In genomic region chr9:99662887-99663286, GRCm38 (mm10) we compare ENCODE assay signal across 34 mouse cellular contexts. TPM values are rescaled to one million over a fixed set of nuclear protein-coding genes. Genes with fewer than 3 reads are reported as not detected.
A peak's percentile ranks its signal among the peaks of the same experiment; 100 is the strongest.
DNase-seq lines count a peak whose midpoint lies in the region; ATAC-seq and TF ChIP-seq lines count a peak whose summit lies in the region.
"Had no signal": no experiment of that assay in that cellular context is flagged by ENCODE, and none has a peak within 500 bp of the region (broad histone marks: within the 10 kb centered on the region; RNA-seq: fewer than 3 reads in every experiment).

No protein-coding gene starts in this region.

- H3K4me1 ChIP-seq in forebrain, embryonic 15.5 days = no peaks in the 10 kb centered on the region
- no peaks in the 10 kb centered on the region for H3K4me1 ChIP-seq in forebrain, postnatal 0 days (ENCODE audit: insufficient read depth)
- H3K4me1 ChIP-seq in hindbrain, embryonic 13.5 days (replicated peaks) = peaks cover 8% of the 10 kb centered on the region
- no peaks in the 10 kb centered on the region for H3K4me1 ChIP-seq in hindbrain, embryonic 10.5 days (replicated peaks)
- H3K4me1 ChIP-seq in midbrain, embryonic 15.5 days = 0 out of 2 replicates have a peak, but pooled peaks cover 5% of the 10 kb centered on the region
- peaks cover 8% of the 10 kb centered on the region; the same call in 1 of the 2 replicates for H3K4me1 ChIP-seq in midbrain, embryonic 10.5 days
- H3K4me1 ChIP-seq: embryonic facial prominence, embryonic 13.5 days; intestine, embryonic 15.5 days; lung, embryonic 15.5 days; neural tube, embryonic 12.5 days had no signal

- H3K9me3 ChIP-seq in forebrain, embryonic 15.5 days = no peaks in the 10 kb centered on the region
- H3K9me3 ChIP-seq in forebrain, postnatal 0 days (ENCODE audit: low read length) = no peaks in the 10 kb centered on the region
- no peaks in the 10 kb centered on the region for H3K9me3 ChIP-seq in hindbrain, embryonic 13.5 days
- no peaks in the 10 kb centered on the region for H3K9me3 ChIP-seq in hindbrain, embryonic 10.5 days
- no peaks in the 10 kb centered on the region for H3K9me3 ChIP-seq in midbrain, embryonic 15.5 days
- no peaks in the 10 kb centered on the region for H3K9me3 ChIP-seq in midbrain, embryonic 10.5 days (replicated peaks)
- H3K9me3 ChIP-seq: embryonic facial prominence, embryonic 13.5 days; heart, embryonic 13.5 days; intestine, embryonic 15.5 days; lung, embryonic 15.5 days; neural tube, embryonic 12.5 days had no signal

- H3K4me3 ChIP-seq in forebrain, embryonic 15.5 days = no peak overlapping the region
- H3K4me3 ChIP-seq in forebrain, postnatal 0 days (ENCODE audit: low read depth, low read length) = no peak overlapping the region
- no peak overlapping the region for H3K4me3 ChIP-seq in hindbrain, embryonic 13.5 days
- no peak overlapping the region for H3K4me3 ChIP-seq in hindbrain, embryonic 10.5 days
- H3K4me3 ChIP-seq in midbrain, embryonic 15.5 days = no peak overlapping the region
- no peak overlapping the region for H3K4me3 ChIP-seq in midbrain, embryonic 10.5 days
- H3K4me3 ChIP-seq: embryonic facial prominence, embryonic 13.5 days; heart, adult 2 months; heart, embryonic 13.5 days; intestine, embryonic 15.5 days; lung, embryonic 15.5 days; neural tube, embryonic 12.5 days had no signal

- no peak overlapping the region for H3K27ac ChIP-seq in forebrain, embryonic 15.5 days (replicated peaks)
- no peak overlapping the region for H3K27ac ChIP-seq in forebrain, postnatal 0 days (ENCODE audit: low read depth, low read length)
- H3K27ac ChIP-seq in hindbrain, embryonic 13.5 days = no peak overlapping the region
- H3K27ac ChIP-seq in hindbrain, embryonic 10.5 days = no peak overlapping the region
- no peak overlapping the region for H3K27ac ChIP-seq in midbrain, embryonic 15.5 days
- H3K27ac ChIP-seq in midbrain, embryonic 10.5 days (replicated peaks) = no peak overlapping the region
- H3K27ac ChIP-seq: embryonic facial prominence, embryonic 13.5 days; heart, adult 2 months; hindbrain, postnatal 0 days; intestine, embryonic 15.5 days; kidney, postnatal 0 days; lung, embryonic 15.5 days; neural tube, embryonic 12.5 days; stomach, postnatal 0 days had no signal

- ATAC-seq in forebrain, embryonic 15.5 days (replicated peaks) = peak; percentile 35
- ATAC-seq in forebrain, postnatal 0 days = no peak
- ATAC-seq in hindbrain, embryonic 13.5 days (ENCODE audit: low FRiP score) = 0 out of 2 replicates have a peak, but pooled peaks have one; percentile 21
- 0 out of 2 replicates have a peak, but pooled peaks have one; percentile 42 for ATAC-seq in midbrain, embryonic 15.5 days (replicated peaks)
- ATAC-seq: activated CD4-positive, CD25-positive, alpha-beta regulatory T cell, adult 4 months had no signal

- H3K4me2 ChIP-seq in forebrain, embryonic 15.5 days (replicated peaks) = no peak overlapping the region
- no peak overlapping the region for H3K4me2 ChIP-seq in forebrain, postnatal 0 days (ENCODE audit: low read depth)
- H3K4me2 ChIP-seq in hindbrain, embryonic 13.5 days = no peak overlapping the region
- no peak overlapping the region for H3K4me2 ChIP-seq in midbrain, embryonic 15.5 days
- H3K4me2 ChIP-seq: embryonic facial prominence, embryonic 13.5 days; heart, embryonic 13.5 days; intestine, embryonic 15.5 days; liver, embryonic 11.5 days; lung, embryonic 15.5 days; midbrain, embryonic 11.5 days; neural tube, embryonic 12.5 days had no signal

- 94% methylated on average over 10 of the region's 10 CpGs for WGBS in forebrain, embryonic 15.5 days
- WGBS in forebrain, postnatal 0 days = 94% methylated on average over 10 of the region's 10 CpGs
- WGBS in hindbrain, embryonic 13.5 days = 91% methylated on average over 10 of the region's 10 CpGs
- WGBS in hindbrain, embryonic 10.5 days = 93% methylated on average over 10 of the region's 10 CpGs
- WGBS in midbrain, embryonic 15.5 days = 94% methylated on average over 10 of the region's 10 CpGs
- WGBS in midbrain, embryonic 10.5 days = 93% methylated on average over 10 of the region's 10 CpGs

- H3K36me3 ChIP-seq in forebrain, embryonic 15.5 days = peaks cover 13% of the 10 kb centered on the region
- peaks cover 51% of the 10 kb centered on the region for H3K36me3 ChIP-seq in forebrain, postnatal 0 days (ENCODE audit: insufficient read depth)
- H3K36me3 ChIP-seq in hindbrain, embryonic 13.5 days = peaks cover 46% of the 10 kb centered on the region
- H3K36me3 ChIP-seq in hindbrain, embryonic 10.5 days = peaks cover 86% of the 10 kb centered on the region
- H3K36me3 ChIP-seq in midbrain, embryonic 15.5 days (replicated peaks) = no peaks in the 10 kb centered on the region
- H3K36me3 ChIP-seq in midbrain, embryonic 10.5 days = peaks cover 90% of the 10 kb centered on the region

- DNase-seq in adrenal gland, adult 2 months = peak; percentile 23
- no peak for DNase-seq in adrenal gland, postnatal 4 days (ENCODE audit: low spot score in 2 of 2)
- no peak for DNase-seq in forebrain, postnatal 0 days
- DNase-seq in hindbrain, embryonic 10.5 days (ENCODE audit: low spot score) = no peak
- no peak for DNase-seq in midbrain, embryonic 10.5 days (ENCODE audit: low spot score)
- DNase-seq: thymus, adult 18-20 months had no signal

- no peak overlapping the region for H3K9ac ChIP-seq in forebrain, embryonic 15.5 days (replicated peaks)
- no peak overlapping the region for H3K9ac ChIP-seq in forebrain, postnatal 0 days
- no peak overlapping the region for H3K9ac ChIP-seq in hindbrain, embryonic 13.5 days
- H3K9ac ChIP-seq in midbrain, embryonic 15.5 days = no peak overlapping the region
- H3K9ac ChIP-seq: embryonic facial prominence, embryonic 13.5 days; heart, embryonic 13.5 days; intestine, embryonic 15.5 days; lung, embryonic 15.5 days; neural tube, embryonic 12.5 days had no signal

- no peak for TF ChIP-seq CTCF in forebrain, postnatal 0 days (IDR thresholded peaks at IDR 0.05; ENCODE audit: low read depth)

- no peaks in the 10 kb centered on the region for H3K27me3 ChIP-seq in forebrain, embryonic 15.5 days
- H3K27me3 ChIP-seq in forebrain, postnatal 0 days (ENCODE audit: insufficient read depth, low read length) = no peaks in the 10 kb centered on the region
- no peaks in the 10 kb centered on the region for H3K27me3 ChIP-seq in hindbrain, embryonic 13.5 days
- no peaks in the 10 kb centered on the region for H3K27me3 ChIP-seq in hindbrain, embryonic 10.5 days (ENCODE audit: insufficient read depth, poor library complexity, severe bottlenecking)
- H3K27me3 ChIP-seq in midbrain, embryonic 15.5 days (replicated peaks) = no peaks in the 10 kb centered on the region
- no peaks in the 10 kb centered on the region for H3K27me3 ChIP-seq in midbrain, embryonic 10.5 days (ENCODE audit: low read depth, poor library complexity, severe bottlenecking)
- H3K27me3 ChIP-seq: embryonic facial prominence, embryonic 13.5 days; heart, embryonic 13.5 days; intestine, embryonic 15.5 days; lung, embryonic 15.5 days; neural tube, embryonic 12.5 days had no signal

RNA-seq across cellular contexts. Expression of gene Dzip1l, which starts 33.6 kb away (rescaled TPM):
- total RNA-seq in adrenal gland, adult 2 months (2021) = 1 to 10 TPM; 3.7 to 6.8 TPM
- polyA plus RNA-seq in adrenal gland, adult 2 months (2012; rRNA removed) = 2.5 and 4.0 TPM in 2 replicates
- 10 to 100 TPM; 11.2 to 15.6 TPM for total RNA-seq in adrenal gland, postnatal 4 days (2021)
- polyA plus RNA-seq in forebrain, embryonic 15.5 days (2015; fragmentation: Nextera tagmentation; extraction: Ambion mirVana) = 13.3 TPM in 2 replicates
- total RNA-seq in forebrain, postnatal 0 days (2014; rRNA removed) = 19.9 and 21.7 TPM in 2 replicates
- 5.8 and 8.9 TPM in 2 replicates for polyA plus RNA-seq in forebrain, postnatal 0 days (2015; fragmentation: Nextera tagmentation; extraction: Ambion mirVana)
- 8.9 and 10.8 TPM in 2 replicates for polyA plus RNA-seq in hindbrain, embryonic 13.5 days (2015; fragmentation: Nextera tagmentation; extraction: Ambion mirVana)
- polyA plus RNA-seq in hindbrain, embryonic 10.5 days (2016; fragmentation: Nextera tagmentation; extraction: Ambion mirVana) = 26.8 and 26.9 TPM in 2 replicates
- polyA plus RNA-seq in midbrain, embryonic 15.5 days (2015; fragmentation: Nextera tagmentation; extraction: Ambion mirVana) = 8.8 and 10.8 TPM in 2 replicates
- polyA plus RNA-seq in midbrain, embryonic 10.5 days (2016; fragmentation: Nextera tagmentation; extraction: Ambion mirVana) = 26.3 and 27.9 TPM in 2 replicates
- total RNA-seq: CH12.LX; megakaryocyte progenitor cell, adult 5-6 weeks had no signal

RNA-seq across cellular contexts. Expression of gene A4gnt, which starts 50.6 kb away (rescaled TPM):
- not detected for total RNA-seq in adrenal gland, adult 2 months (2021)
- polyA plus RNA-seq in adrenal gland, adult 2 months (2012; rRNA removed) = not detected in 2 replicates
- under 1 TPM in 1 of 2 experiments, not detected in 1; 0.20 TPM for total RNA-seq in adrenal gland, postnatal 4 days (2021)
- polyA plus RNA-seq in forebrain, embryonic 15.5 days (2015; fragmentation: Nextera tagmentation; extraction: Ambion mirVana) = not detected in 2 replicates
- total RNA-seq in forebrain, postnatal 0 days (2014; rRNA removed) = 0.57 TPM in 1 of 2 replicates, not detected in the other
- not detected in 2 replicates for polyA plus RNA-seq in forebrain, postnatal 0 days (2015; fragmentation: Nextera tagmentation; extraction: Ambion mirVana)
- polyA plus RNA-seq in hindbrain, embryonic 13.5 days (2015; fragmentation: Nextera tagmentation; extraction: Ambion mirVana) = not detected in 2 replicates
- polyA plus RNA-seq in hindbrain, embryonic 10.5 days (2016; fragmentation: Nextera tagmentation; extraction: Ambion mirVana) = not detected in 2 replicates
- not detected in 2 replicates for polyA plus RNA-seq in midbrain, embryonic 15.5 days (2015; fragmentation: Nextera tagmentation; extraction: Ambion mirVana)
- not detected in 2 replicates for polyA plus RNA-seq in midbrain, embryonic 10.5 days (2016; fragmentation: Nextera tagmentation; extraction: Ambion mirVana)
- total RNA-seq: adrenal gland, postnatal 10 days; CH12.LX; ES-E14; gastrocnemius, adult 18-20 months; gastrocnemius, postnatal 36 days; heart, adult 2 months; heart, postnatal 14 days; hindbrain, postnatal 0 days; megakaryocyte progenitor cell, adult 5-6 weeks had no signal
- polyA plus RNA-seq: activated CD4-positive, CD25-positive, alpha-beta regulatory T cell, adult 4 months; C2C12; embryonic facial prominence, embryonic 13.5 days; heart, adult 2 months; heart, embryonic 13.5 days; hindbrain, postnatal 0 days; limb, embryonic 11.5 days; liver, embryonic 11.5 days; liver, embryonic 16.5 days; lung, embryonic 15.5 days; midbrain, embryonic 11.5 days; neural tube, embryonic 12.5 days; spleen, adult 2 months had no signal

RNA-seq across cellular contexts. Expression of gene Cldn18, which starts 54.2 kb away (rescaled TPM):
- not detected for total RNA-seq in adrenal gland, adult 2 months (2021)
- 0.17 TPM in 1 of 2 replicates, not detected in the other for polyA plus RNA-seq in adrenal gland, adult 2 months (2012; rRNA removed)
- total RNA-seq in adrenal gland, postnatal 4 days (2021) = not detected
- not detected in 2 replicates for polyA plus RNA-seq in forebrain, embryonic 15.5 days (2015; fragmentation: Nextera tagmentation; extraction: Ambion mirVana)
- not detected in 2 replicates for total RNA-seq in forebrain, postnatal 0 days (2014; rRNA removed)
- polyA plus RNA-seq in forebrain, postnatal 0 days (2015; fragmentation: Nextera tagmentation; extraction: Ambion mirVana) = not detected in 2 replicates
- 0.18 TPM in 1 of 2 replicates, not detected in the other for polyA plus RNA-seq in hindbrain, embryonic 13.5 days (2015; fragmentation: Nextera tagmentation; extraction: Ambion mirVana)
- polyA plus RNA-seq in hindbrain, embryonic 10.5 days (2016; fragmentation: Nextera tagmentation; extraction: Ambion mirVana) = not detected in 2 replicates
- polyA plus RNA-seq in midbrain, embryonic 15.5 days (2015; fragmentation: Nextera tagmentation; extraction: Ambion mirVana) = not detected in 2 replicates
- not detected in 2 replicates for polyA plus RNA-seq in midbrain, embryonic 10.5 days (2016; fragmentation: Nextera tagmentation; extraction: Ambion mirVana)
- total RNA-seq: adrenal gland, postnatal 10 days; CH12.LX; gastrocnemius, adult 18-20 months; gastrocnemius, postnatal 36 days; heart, adult 2 months; heart, postnatal 14 days; hindbrain, postnatal 0 days; layer of hippocampus, postnatal 36 days; megakaryocyte progenitor cell, adult 5-6 weeks had no signal
- polyA plus RNA-seq: activated CD4-positive, CD25-positive, alpha-beta regulatory T cell, adult 4 months; frontal cortex, adult 2 months; hindbrain, postnatal 0 days; kidney, postnatal 0 days; limb, embryonic 11.5 days; midbrain, embryonic 11.5 days; neural tube, embryonic 12.5 days; spleen, adult 2 months had no signal
